Mouse (Mus musculus): ENCODE measurements around the gene Ribc2.

Ribc2 gene

GRCm38 (mm10) chr15:85179528-85180180 lies 47.8 kb downstream of the Ribc2 start:
- DNase-seq: no peak

DNA sequence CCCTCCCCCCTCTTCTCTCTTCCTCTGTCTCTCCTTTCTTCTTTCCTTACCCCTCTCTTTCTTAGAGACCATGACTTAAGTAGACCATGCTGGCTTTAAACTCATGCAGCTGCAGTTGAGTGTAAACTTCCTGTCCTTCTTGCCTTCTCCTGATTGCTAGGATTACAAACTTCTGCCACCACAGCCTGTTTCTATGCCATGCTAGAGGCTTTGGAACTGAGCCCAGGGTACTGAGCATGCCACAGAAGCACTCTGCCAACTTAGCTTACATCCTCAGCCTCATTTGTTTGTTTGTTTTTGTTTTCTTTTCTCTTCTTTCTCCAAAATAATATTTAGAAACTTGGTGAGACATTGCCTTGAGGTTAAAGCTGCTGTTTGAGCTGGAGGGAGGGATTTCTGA lies 48.5 kb downstream of the Ribc2 start:
- DNase-seq: no peak

DNA sequence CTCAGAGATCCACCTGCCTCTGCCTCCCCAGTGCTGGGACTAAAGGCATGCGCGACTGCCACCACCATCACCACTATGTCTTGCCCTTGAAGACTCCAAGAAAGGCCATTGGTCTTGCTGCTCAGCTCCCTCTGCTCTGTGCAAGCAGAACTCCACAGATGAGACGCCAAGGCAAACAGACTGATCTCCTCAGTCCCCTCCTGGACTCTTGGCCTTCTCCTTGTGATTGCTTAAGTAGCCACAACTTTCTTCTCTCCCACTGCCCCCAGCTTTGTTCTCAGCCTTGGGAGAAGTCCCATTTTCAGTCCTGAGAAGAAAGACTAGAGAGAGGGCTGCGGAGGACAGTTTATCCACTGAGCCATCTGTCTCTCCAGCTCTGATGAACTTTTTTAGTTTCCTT lies 50.2 kb downstream of the Ribc2 start:
- no peak for DNase-seq

DNA sequence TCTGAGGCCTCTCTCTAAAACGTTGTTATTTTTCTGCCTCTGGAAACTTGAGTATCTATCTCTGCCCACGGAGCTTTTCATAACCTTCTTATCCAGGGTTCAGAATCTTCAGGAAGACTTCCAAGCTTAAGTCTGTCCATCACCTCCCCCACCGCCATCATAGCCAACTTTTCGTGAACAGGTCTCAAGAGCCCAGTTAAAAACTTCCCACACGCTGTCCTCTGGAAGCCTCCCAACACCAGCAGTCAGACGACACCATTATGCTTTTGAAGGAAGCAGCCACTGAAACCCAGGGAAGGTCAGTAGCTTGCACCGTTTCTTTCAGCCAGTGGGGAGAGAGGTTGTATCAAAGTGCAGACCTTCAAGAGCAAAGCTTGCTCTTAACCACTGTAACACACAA lies 55.0 kb downstream of the Ribc2 start:
- no peak for DNase-seq

- no peak for DNase-seq
Measured at GRCm38 (mm10) chr15:85188167-85188778, 56.4 kb downstream of the Ribc2 start.

Data from lung, postnatal 14 days (tissue).